Mouse (Mus musculus): ENCODE results near the gene Ttf2. TPM values are rescaled to one million over a fixed set of nuclear protein-coding genes. Genes with fewer than 3 reads are reported as not detected.

Ttf2 gene
- polyA plus RNA-seq, 1 experiment from 2014 or later: 12.2 TPM

DNA sequence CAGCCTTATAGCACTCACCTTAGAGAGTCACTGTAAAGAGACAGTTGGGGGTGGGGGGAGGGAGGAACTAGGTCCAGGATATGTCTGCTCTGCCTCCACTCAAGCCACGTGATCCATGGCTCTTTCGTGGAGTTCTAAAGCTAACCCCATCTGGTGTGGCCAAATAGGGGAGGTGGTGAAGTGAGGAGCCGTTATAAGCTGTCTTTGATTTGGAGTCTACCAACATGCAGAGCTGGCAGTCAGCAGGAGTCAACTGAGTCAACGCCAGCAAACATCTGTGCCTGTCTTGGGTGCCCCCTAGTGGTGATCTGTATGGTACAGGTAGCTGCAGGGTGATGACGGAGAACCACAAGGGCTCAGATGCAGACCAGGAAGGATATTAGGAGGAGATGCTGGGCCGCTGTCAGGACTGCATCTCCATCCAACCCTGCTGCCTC is 29.5 kb upstream of the Ttf2 start:
- H3K9ac ChIP-seq (ENCODE audit: low read length): no peak overlapping the region
- H3K4me2 ChIP-seq (ENCODE audit: low read length): no peak overlapping the region
- no peak overlapping the region for H3K4me3 ChIP-seq (ENCODE audit: control insufficient read depth in 1 of 2, insufficient read depth in 1 of 2, low read depth in 1 of 2, low read length in 2 of 2)
- H3K36me3 ChIP-seq (ENCODE audit: control insufficient read depth, insufficient read depth, low read length): 0 out of 2 replicates have a peak, but pooled peaks cover 3% of the 10 kb centered on the region
- H3K27ac ChIP-seq (replicated peaks in 1 of 2; ENCODE audit: control insufficient read depth in 1 of 2, insufficient read depth in 1 of 2, low read depth in 2 of 2, low read length in 2 of 2): no peak overlapping the region
- no peaks in the 10 kb centered on the region for H3K27me3 ChIP-seq (ENCODE audit: control insufficient read depth, insufficient read depth, low read length)
- 17% methylated on average over 6 of the region's 6 CpGs for WGBS
- peak; percentile 55; the same call in 1 of the 2 replicates for ATAC-seq (ENCODE audit: insufficient number of reproducible peaks, insufficient read depth, low FRiP score, low read depth)
- peaks cover 15 to 16% of the 10 kb centered on the region in 2 experiments for H3K4me1 ChIP-seq (ENCODE audit: control insufficient read depth in 2 of 2, insufficient read depth in 2 of 2, low read length in 2 of 2)
- no peaks in the 10 kb centered on the region for H3K9me3 ChIP-seq (ENCODE audit: control insufficient read depth, low read length)

DNA sequence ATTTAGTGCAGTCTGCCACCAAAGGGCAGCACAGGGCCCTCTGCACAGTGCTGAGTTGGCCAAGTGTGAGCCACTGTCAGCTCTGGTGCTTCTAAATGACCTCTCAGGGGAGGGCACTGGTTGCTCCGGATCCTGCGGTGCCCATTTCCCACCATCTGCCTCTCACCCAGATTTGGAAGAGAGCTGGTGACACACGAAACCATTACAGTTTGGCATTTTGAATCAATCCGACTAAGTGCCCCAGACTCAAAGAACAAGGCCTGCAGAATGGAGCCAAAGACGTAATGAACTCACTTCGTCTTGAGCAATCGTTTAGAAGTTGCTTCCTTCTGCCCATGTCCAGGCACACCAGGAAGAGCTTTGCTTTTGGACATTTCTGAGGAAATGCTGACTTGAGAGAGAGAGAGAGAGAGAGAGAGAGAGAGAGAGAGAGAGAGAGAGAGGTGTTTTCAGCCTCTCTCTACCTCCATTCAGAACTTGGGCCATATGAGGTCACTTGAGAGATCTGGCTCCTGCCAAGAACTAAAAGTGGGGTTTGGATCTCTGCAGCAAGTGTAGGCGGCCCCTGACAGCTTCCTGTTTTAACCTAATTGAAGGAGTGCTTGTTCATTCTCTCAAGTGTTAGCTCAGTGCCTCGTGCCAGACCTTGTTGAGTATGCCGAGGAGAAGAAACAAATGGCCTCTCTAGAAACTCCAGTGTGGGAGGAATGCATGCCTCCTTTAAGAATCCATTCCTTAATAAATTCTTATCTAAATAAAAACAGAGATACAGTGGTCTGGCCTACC is 28.5 kb upstream of the Ttf2 start:
- no peak overlapping the region for H3K9ac ChIP-seq (ENCODE audit: low read length)
- H3K4me1 ChIP-seq (ENCODE audit: control insufficient read depth in 2 of 2, insufficient read depth in 2 of 2, low read length in 2 of 2): peaks cover 19 to 24% of the 10 kb centered on the region in 2 experiments
- H3K27me3 ChIP-seq (ENCODE audit: control insufficient read depth, insufficient read depth, low read length): no peaks in the 10 kb centered on the region
- peak; percentile 40; the same call in 1 of the 2 replicates for ATAC-seq (ENCODE audit: insufficient number of reproducible peaks, insufficient read depth, low FRiP score, low read depth)
- no peaks in the 10 kb centered on the region for H3K9me3 ChIP-seq (ENCODE audit: control insufficient read depth, low read length)
- peak overlapping the region in 1 of 2 experiments; percentile 43; a peak in 2 of 4 replicates for H3K27ac ChIP-seq (replicated peaks in 1 of 2; ENCODE audit: control insufficient read depth in 1 of 2, insufficient read depth in 1 of 2, low read depth in 2 of 2, low read length in 2 of 2)
- H3K4me3 ChIP-seq (ENCODE audit: control insufficient read depth in 1 of 2, insufficient read depth in 1 of 2, low read depth in 1 of 2, low read length in 2 of 2): no peak overlapping the region
- no peak overlapping the region for H3K4me2 ChIP-seq (ENCODE audit: low read length)
- H3K36me3 ChIP-seq (ENCODE audit: control insufficient read depth, insufficient read depth, low read length): 0 out of 2 replicates have a peak, but pooled peaks cover 1% of the 10 kb centered on the region
- WGBS: 59% methylated on average over 10 of the region's 10 CpGs

DNA sequence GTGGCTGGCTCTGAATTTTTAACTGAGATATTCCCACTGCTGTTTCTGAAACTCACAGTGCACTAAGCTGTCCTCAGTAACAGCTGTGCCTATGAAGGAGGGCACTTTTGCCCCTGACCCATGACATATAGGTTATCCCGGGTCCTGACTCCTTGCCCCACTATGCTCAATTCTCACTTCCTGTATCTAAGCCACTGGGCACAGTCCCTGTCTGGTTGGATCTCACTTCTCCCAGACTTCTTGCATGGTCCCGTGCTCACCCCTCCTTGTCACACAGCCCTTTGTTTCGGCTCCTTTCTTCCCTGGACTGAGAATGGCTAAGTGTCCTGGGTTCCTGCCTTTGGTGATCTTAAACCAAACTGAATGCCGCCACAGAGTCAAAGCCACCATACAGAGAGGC is 24.8 kb upstream of the Ttf2 start:
- no peak overlapping the region for H3K4me2 ChIP-seq (ENCODE audit: low read length)
- H3K27ac ChIP-seq (replicated peaks in 1 of 2; ENCODE audit: control insufficient read depth in 1 of 2, insufficient read depth in 1 of 2, low read depth in 2 of 2, low read length in 2 of 2): no peak overlapping the region; a peak in 1 of 4 replicates
- no peaks in the 10 kb centered on the region for H3K9me3 ChIP-seq (ENCODE audit: control insufficient read depth, low read length)
- no peak for ATAC-seq (ENCODE audit: insufficient number of reproducible peaks, insufficient read depth, low FRiP score, low read depth)
- H3K4me3 ChIP-seq (ENCODE audit: control insufficient read depth in 1 of 2, insufficient read depth in 1 of 2, low read depth in 1 of 2, low read length in 2 of 2): no peak overlapping the region
- H3K9ac ChIP-seq (ENCODE audit: low read length): no peak overlapping the region
- no peaks in the 10 kb centered on the region for H3K27me3 ChIP-seq (ENCODE audit: control insufficient read depth, insufficient read depth, low read length)
- 82% methylated on average over 4 of the region's 4 CpGs for WGBS
- no peaks in the 10 kb centered on the region for H3K36me3 ChIP-seq (ENCODE audit: control insufficient read depth, insufficient read depth, low read length)
- peaks cover 19 to 24% of the 10 kb centered on the region in 2 experiments for H3K4me1 ChIP-seq (ENCODE audit: control insufficient read depth in 2 of 2, insufficient read depth in 2 of 2, low read length in 2 of 2)

DNA sequence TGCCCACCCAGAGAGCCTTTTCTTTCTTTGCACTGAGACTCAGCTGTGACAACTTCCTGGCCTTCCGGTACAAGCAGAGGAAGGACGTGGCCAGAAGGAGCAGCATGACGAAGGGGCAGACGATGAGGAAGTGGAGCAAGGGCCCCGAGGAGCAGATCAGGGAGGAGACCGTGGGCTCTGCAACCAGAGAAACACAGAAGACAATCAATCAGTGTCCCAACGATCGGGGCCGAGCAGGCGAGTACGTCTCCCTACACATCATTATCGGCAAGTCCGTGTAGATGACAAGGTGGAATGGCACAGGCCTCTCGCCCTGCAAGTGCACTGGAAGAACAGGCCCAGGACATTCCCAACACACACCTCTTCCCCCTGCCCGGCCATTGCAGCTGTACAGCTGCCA is 24.3 kb upstream of the Ttf2 start:
- Histone ChIP-seq H3K4me1 (ENCODE audit: control insufficient read depth in 2 of 2, insufficient read depth in 2 of 2, low read length in 2 of 2) (peaks cover 17 to 20% of the 10 kb centered on the region in 2 experiments), H3K36me3 (ENCODE audit: control insufficient read depth, insufficient read depth, low read length) (no peaks in the 10 kb centered on the region), H3K27me3 (ENCODE audit: control insufficient read depth, insufficient read depth, low read length) (no peaks in the 10 kb centered on the region), H3K9me3 (ENCODE audit: control insufficient read depth, low read length) (no peaks in the 10 kb centered on the region), H3K4me2 (ENCODE audit: low read length) (no peak overlapping the region), H3K4me3 (ENCODE audit: control insufficient read depth in 1 of 2, insufficient read depth in 1 of 2, low read depth in 1 of 2, low read length in 2 of 2) (no peak overlapping the region), H3K27ac (replicated peaks in 1 of 2; ENCODE audit: control insufficient read depth in 1 of 2, insufficient read depth in 1 of 2, low read depth in 2 of 2, low read length in 2 of 2) (peak overlapping the region in 1 of 2 experiments; percentile 25; a peak in 2 of 4 replicates), H3K9ac (ENCODE audit: low read length) (no peak overlapping the region)
- no peak for ATAC-seq (ENCODE audit: insufficient number of reproducible peaks, insufficient read depth, low FRiP score, low read depth)
- WGBS: 49% methylated on average over 15 of the region's 15 CpGs

DNA sequence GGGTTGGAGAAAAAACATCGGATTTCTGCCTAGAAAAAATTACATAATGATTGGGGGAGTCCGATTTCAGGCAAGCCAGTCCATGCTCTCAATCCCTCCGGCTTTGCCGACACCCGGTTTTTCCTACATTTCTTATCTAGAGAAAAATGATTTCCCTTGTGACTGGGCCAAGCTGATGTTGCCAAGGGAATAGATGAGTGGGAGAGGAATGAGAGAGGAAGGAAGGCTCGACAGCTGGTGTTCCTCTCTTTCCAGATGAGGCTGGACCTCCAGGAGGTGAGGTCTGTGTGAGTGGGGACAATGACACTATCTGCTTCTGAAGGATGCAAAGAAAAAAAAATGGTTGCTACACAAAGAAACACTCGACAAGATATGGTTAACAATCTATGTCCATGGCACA is 23.7 kb upstream of the Ttf2 start:
- no peaks in the 10 kb centered on the region for H3K36me3 ChIP-seq (ENCODE audit: control insufficient read depth, insufficient read depth, low read length)
- H3K9me3 ChIP-seq (ENCODE audit: control insufficient read depth, low read length): no peaks in the 10 kb centered on the region
- no peak overlapping the region for H3K4me3 ChIP-seq (ENCODE audit: control insufficient read depth in 1 of 2, insufficient read depth in 1 of 2, low read depth in 1 of 2, low read length in 2 of 2)
- ATAC-seq (ENCODE audit: insufficient number of reproducible peaks, insufficient read depth, low FRiP score, low read depth): no peak
- no peak overlapping the region for H3K4me2 ChIP-seq (ENCODE audit: low read length)
- H3K9ac ChIP-seq (ENCODE audit: low read length): no peak overlapping the region
- H3K27me3 ChIP-seq (ENCODE audit: control insufficient read depth, insufficient read depth, low read length): no peaks in the 10 kb centered on the region
- peaks cover 11 to 20% of the 10 kb centered on the region in 2 experiments for H3K4me1 ChIP-seq (ENCODE audit: control insufficient read depth in 2 of 2, insufficient read depth in 2 of 2, low read length in 2 of 2)
- 0 out of 4 replicates have a peak overlapping the region, but pooled peaks of 1 of the 2 experiments have one; percentile 25 for H3K27ac ChIP-seq (replicated peaks in 1 of 2; ENCODE audit: control insufficient read depth in 1 of 2, insufficient read depth in 1 of 2, low read depth in 2 of 2, low read length in 2 of 2)
- WGBS: 62% methylated on average over 7 of the region's 7 CpGs

DNA sequence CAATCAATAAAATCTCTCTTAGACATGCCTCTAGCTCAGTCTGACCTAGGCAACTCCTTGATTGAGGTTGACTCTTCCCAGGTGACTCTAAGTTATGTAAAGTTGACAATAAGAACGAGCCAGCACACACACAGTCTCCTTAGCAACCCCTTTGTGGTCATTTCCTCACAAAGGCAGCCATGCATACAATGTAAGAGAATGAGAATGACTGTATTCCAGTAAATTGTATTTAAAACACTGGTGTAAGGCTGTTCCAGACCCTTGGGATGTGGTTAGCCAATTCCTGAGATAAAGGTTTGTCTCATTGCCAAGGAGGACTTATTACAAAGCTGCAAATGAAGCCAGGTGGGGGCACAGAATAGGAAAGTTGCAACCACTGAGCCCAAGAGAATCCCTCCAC is 20.8 kb upstream of the Ttf2 start:
- Histone ChIP-seq H3K9me3 (ENCODE audit: control insufficient read depth, low read length) (no peaks in the 10 kb centered on the region), H3K4me3 (ENCODE audit: control insufficient read depth in 1 of 2, insufficient read depth in 1 of 2, low read depth in 1 of 2, low read length in 2 of 2) (no peak overlapping the region), H3K4me1 (ENCODE audit: control insufficient read depth in 2 of 2, insufficient read depth in 2 of 2, low read length in 2 of 2) (peaks cover 3 to 16% of the 10 kb centered on the region in 2 experiments; a peak in 3 of 4 replicates), H3K27ac (replicated peaks in 1 of 2; ENCODE audit: control insufficient read depth in 1 of 2, insufficient read depth in 1 of 2, low read depth in 2 of 2, low read length in 2 of 2) (no peak overlapping the region), H3K36me3 (ENCODE audit: control insufficient read depth, insufficient read depth, low read length) (no peaks in the 10 kb centered on the region), H3K4me2 (ENCODE audit: low read length) (no peak overlapping the region), H3K9ac (ENCODE audit: low read length) (no peak overlapping the region), H3K27me3 (ENCODE audit: control insufficient read depth, insufficient read depth, low read length) (no peaks in the 10 kb centered on the region)
- ATAC-seq (ENCODE audit: insufficient number of reproducible peaks, insufficient read depth, low FRiP score, low read depth): no peak
- WGBS: 62% methylated on average over 1 of the region's 1 CpGs

DNA sequence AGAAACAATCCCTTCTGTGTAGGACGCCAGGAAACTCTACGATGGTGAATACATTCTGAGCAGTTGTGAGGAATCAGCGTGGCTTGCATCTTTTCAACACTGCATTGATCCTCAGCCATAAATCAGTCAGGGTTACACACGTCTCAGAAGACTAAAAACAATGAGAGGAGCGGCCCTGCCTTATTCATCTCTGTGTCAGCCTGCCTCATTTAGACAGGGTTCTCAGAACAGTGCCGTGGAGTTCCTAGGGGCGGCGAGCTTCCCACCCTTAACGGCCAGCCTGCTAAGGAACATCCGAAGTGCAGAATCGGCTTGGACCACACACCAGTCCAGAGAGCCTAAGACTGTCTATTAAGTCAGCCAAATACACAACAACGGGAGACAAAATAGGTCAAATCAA is 20.0 kb upstream of the Ttf2 start:
- H3K27ac ChIP-seq (replicated peaks in 1 of 2; ENCODE audit: control insufficient read depth in 1 of 2, insufficient read depth in 1 of 2, low read depth in 2 of 2, low read length in 2 of 2): no peak overlapping the region
- no peaks in the 10 kb centered on the region for H3K36me3 ChIP-seq (ENCODE audit: control insufficient read depth, insufficient read depth, low read length)
- no peaks in the 10 kb centered on the region for H3K9me3 ChIP-seq (ENCODE audit: control insufficient read depth, low read length)
- no peak overlapping the region for H3K9ac ChIP-seq (ENCODE audit: low read length)
- no peak for ATAC-seq (ENCODE audit: insufficient number of reproducible peaks, insufficient read depth, low FRiP score, low read depth)
- 73% methylated on average over 12 of the region's 12 CpGs for WGBS
- no peak overlapping the region for H3K4me3 ChIP-seq (ENCODE audit: control insufficient read depth in 1 of 2, insufficient read depth in 1 of 2, low read depth in 1 of 2, low read length in 2 of 2)
- no peak overlapping the region for H3K4me2 ChIP-seq (ENCODE audit: low read length)
- H3K4me1 ChIP-seq (ENCODE audit: control insufficient read depth in 2 of 2, insufficient read depth in 2 of 2, low read length in 2 of 2): peaks cover 10 to 16% of the 10 kb centered on the region in 2 experiments
- H3K27me3 ChIP-seq (ENCODE audit: control insufficient read depth, insufficient read depth, low read length): no peaks in the 10 kb centered on the region

Measured in heart, embryonic 14.5 days (tissue).